Mouse (Mus musculus): Measurements from ENCODE around the gene Zfp526. TPM values are rescaled to one million over a fixed set of nuclear protein-coding genes. Genes with fewer than 3 reads are reported as not detected.

The Zfp526 gene
- total RNA-seq, 2 experiments from 2014 or later = 5.4 to 5.9 TPM

DNA sequence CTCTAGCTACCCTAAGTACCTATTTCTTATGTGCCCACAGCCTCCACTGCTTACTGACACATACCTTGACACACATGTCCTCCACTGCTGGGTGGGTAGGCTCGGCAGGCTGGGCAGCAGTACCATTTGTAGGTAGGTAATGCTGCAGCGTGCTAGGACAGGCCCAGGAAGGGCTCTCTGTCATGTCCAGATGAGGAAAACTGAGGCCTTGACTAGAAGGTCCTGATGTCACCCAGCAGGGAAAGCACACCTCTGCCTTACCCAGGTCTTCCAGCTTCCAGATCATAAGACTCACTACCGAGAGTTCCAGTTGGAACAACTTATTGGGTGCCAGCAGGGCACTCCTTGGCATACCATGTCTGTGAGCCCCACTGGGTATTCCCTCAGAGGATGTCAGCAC, 53.8 kb downstream of the Zfp526 start:
- intact Hi-C loops (cut with DNase I; ENCODE audit: low total_unique reads) = loop anchor here (5.0 kb wide), 1 partner anchor 33 kb away; no protein-coding TSS in a partner anchor

DNA sequence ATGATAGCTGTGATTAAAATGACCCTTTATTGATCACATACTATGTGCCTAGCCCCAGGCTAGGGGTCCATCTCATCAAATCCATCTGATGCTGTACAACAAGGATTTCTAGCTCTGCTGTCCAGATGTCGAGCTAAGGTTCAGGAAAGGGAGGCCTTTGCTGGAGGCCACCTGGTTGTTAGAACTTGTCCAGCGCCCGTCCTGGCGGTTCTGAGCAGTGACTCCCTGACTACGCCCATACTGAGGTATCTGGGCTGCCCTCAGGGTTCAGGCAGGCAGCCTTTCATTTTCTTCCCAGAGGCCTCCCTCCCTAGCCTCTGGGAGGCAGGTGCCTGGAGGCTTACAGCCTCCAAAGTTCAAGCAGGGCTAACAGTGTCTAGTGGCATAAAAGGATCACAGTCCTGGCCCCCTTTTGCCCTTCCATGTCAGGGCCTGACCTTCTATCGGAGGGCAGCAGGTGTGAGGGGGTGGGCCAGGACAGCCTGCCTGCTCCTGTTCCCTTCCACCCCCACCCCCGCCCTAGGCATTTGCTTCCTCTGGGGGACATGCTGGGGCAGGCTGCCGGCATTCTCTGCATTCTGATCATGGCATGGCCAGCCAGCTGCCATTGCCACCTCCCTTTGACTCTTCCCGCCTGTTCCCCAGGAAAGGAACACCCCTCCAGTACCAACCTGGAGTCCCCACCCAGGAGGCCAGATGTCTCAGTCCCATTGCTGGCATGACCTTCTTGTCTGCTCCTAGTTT, 54.5 kb downstream of the Zfp526 start:
- intact Hi-C loops (cut with DNase I; ENCODE audit: low total_unique reads) = loop anchor here (5.0 kb wide), 1 partner anchor 33 kb away; no protein-coding TSS in a partner anchor
- DNase-seq = no peak

More for the DNA sequence above, 53.8 kb downstream of the Zfp526 start:
- DNase-seq = no peak

Small RNA genes lying within 50 kb of the gene (microRNA-seq; reads per million reads assigned to microRNA genes)
- 0 reads per million in 2 experiments for gene Mir7048

Other genes starting within 250 kb of the Zfp526 start
- 100 to 1,000 TPM; 163 to 175 TPM for gene Rabac1, start 248.7 kb upstream of the Zfp526 start, total RNA-seq (2021)
- under 1 TPM; 0.21 to 0.42 TPM for gene Atp1a3, start 215.5 kb upstream of the Zfp526 start, total RNA-seq (2021)
- gene Grik5, start 149.1 kb upstream of the Zfp526 start, total RNA-seq (2021) = 1 to 10 TPM; 3.3 to 3.9 TPM
- 1 to 10 TPM; 5.5 to 6.3 TPM for gene Zfp574, start 148.9 kb upstream of the Zfp526 start, total RNA-seq (2021)
- under 1 TPM; 0.13 to 0.35 TPM for gene Pou2f2, start 41.7 kb upstream of the Zfp526 start, total RNA-seq (2021)
- 1 to 10 TPM; 5.7 to 8.7 TPM for gene Dedd2, start 810 bp upstream of the Zfp526 start, total RNA-seq (2021)
- 10 to 100 TPM; 46.5 to 51.4 TPM for gene Gsk3a, start 16.4 kb downstream of the Zfp526 start, total RNA-seq (2021)
- 10 to 100 TPM in 1 of 2 experiments, 1 to 10 TPM in 1; 9.8 to 11.8 TPM for gene Erf, start 29.3 kb downstream of the Zfp526 start, total RNA-seq (2021)
- 10 to 100 TPM; 38.2 to 44.1 TPM for gene Cic, start 46.3 kb downstream of the Zfp526 start, total RNA-seq (2021)
- gene Pafah1b3, start 76.6 kb downstream of the Zfp526 start, total RNA-seq (2021) = 1 to 10 TPM; 3.0 to 4.5 TPM
- not detected for gene Prr19, start 80.0 kb downstream of the Zfp526 start, total RNA-seq (2021)
- not detected for gene Tmem145, start 84.7 kb downstream of the Zfp526 start, total RNA-seq (2021)
- 10 to 100 TPM; 18.5 to 19.7 TPM for gene Megf8, start 95.7 kb downstream of the Zfp526 start, total RNA-seq (2021)
- not detected for gene Cnfn, start 148.3 kb downstream of the Zfp526 start, total RNA-seq (2021)
- 10 to 100 TPM; 11.4 to 18.8 TPM for gene Lipe, start 177.3 kb downstream of the Zfp526 start, total RNA-seq (2021)
- not detected for gene Cxcl17, start 191.5 kb downstream of the Zfp526 start, total RNA-seq (2021)

Measured in gastrocnemius, postnatal 14 days (tissue).